Mouse (Mus musculus) hindbrain, embryonic 10.5 days (tissue): ENCODE data around the gene Ifi35. TPM values are rescaled to one million over a fixed set of nuclear protein-coding genes. Genes with fewer than 3 reads are reported as not detected.
"Not testable (repeated sequence)": the region's sequence is repeated elsewhere in the genome, so short reads cannot be mapped to it uniquely, and the experiment has no call there.

Experiments used
- DNase-seq: peaks from one replicate; pipeline ENCODE4 v3.0.0-alpha.2; 2017; ENCODE audit warnings: low spot score
- H3K27ac ChIP-seq: fragments of 300-500 bp; sonication (generic); 2 replicates; pipeline ENCODE4 v1.5.1; 2016; ENCODE audit warnings: mild to moderate bottlenecking, moderate library complexity
- H3K27me3 ChIP-seq: fragments of 300-500 bp; sonication (generic); 2 replicates; pipeline ENCODE4 v1.6.1; 2016; ENCODE audit warnings: mild to moderate bottlenecking; ENCODE audit not compliant: poor library complexity, insufficient read depth, severe bottlenecking
- H3K36me3 ChIP-seq: fragments of 300-500 bp; sonication (generic); 2 replicates; pipeline ENCODE4 v1.6.1; 2016; ENCODE audit warnings: mild to moderate bottlenecking, moderate library complexity
- H3K4me1 ChIP-seq: fragments of 300-500 bp; sonication (generic); replicated peaks from 2 replicates; pipeline ENCODE4 v1.6.1; 2016; ENCODE audit warnings: mild to moderate bottlenecking
- H3K4me3 ChIP-seq: fragments of 300-500 bp; sonication (generic); 2 replicates; pipeline ENCODE4 v1.5.1; 2016; ENCODE audit warnings: mild to moderate bottlenecking, moderate library complexity
- H3K9me3 ChIP-seq: fragments of 300-500 bp; sonication (generic); 2 replicates; pipeline ENCODE4 v1.6.1; 2016; ENCODE audit warnings: mild to moderate bottlenecking, moderate library complexity
- WGBS: fragments of 180-500 bp; shearing (Covaris S2); methylation state at CpG from one replicate; pipeline ENCODE4 v1.1.7; 2016; 5-methylcytosine and 5-hydroxymethylcytosine counted together
- polyA plus RNA-seq: library from polyadenylated mRNA; unstranded; fragments of >200 nt; fragmentation: Nextera tagmentation; extraction: Ambion mirVana; gene quantifications from 2 replicates; pipeline ENCODE4 v1.2.1, GENCODE M21; 2016

Ifi35 gene
- polyA plus RNA-seq, 1 experiment from 2014 or later = 3.5 TPM

GRCm38 (mm10) chr11:101433396-101433795 lies 14.8 kb upstream of the Ifi35 start:
- H3K27me3 ChIP-seq = no peaks in the 10 kb centered on the region
- H3K4me3 ChIP-seq = no peak overlapping the region
- H3K36me3 ChIP-seq = peaks cover 71% of the 10 kb centered on the region
- no peaks in the 10 kb centered on the region for H3K9me3 ChIP-seq
- no peak for DNase-seq
- H3K4me1 ChIP-seq = peaks cover 5% of the 10 kb centered on the region; the same call in 1 of the 2 replicates
- H3K27ac ChIP-seq = no peak overlapping the region
- 94% methylated on average over 13 of the region's 13 CpGs for WGBS

GRCm38 (mm10) chr11:101435831-101436230 lies 12.4 kb upstream of the Ifi35 start:
- H3K27me3 ChIP-seq = no peaks in the 10 kb centered on the region
- no peaks in the 10 kb centered on the region for H3K9me3 ChIP-seq
- H3K4me1 ChIP-seq = peaks cover 5% of the 10 kb centered on the region; the same call in 1 of the 2 replicates
- H3K36me3 ChIP-seq = peaks cover 50% of the 10 kb centered on the region
- no peak overlapping the region for H3K27ac ChIP-seq
- WGBS = 87% methylated on average over 4 of the region's 4 CpGs
- H3K4me3 ChIP-seq = no peak overlapping the region
- DNase-seq = no peak

- Histone ChIP-seq H3K27ac (no peak overlapping the region), H3K4me1 (peaks cover 5% of the 10 kb centered on the region; the same call in 1 of the 2 replicates), H3K36me3 (peaks cover 39% of the 10 kb centered on the region), H3K9me3 (no peaks in the 10 kb centered on the region), H3K4me3 (no peak overlapping the region), H3K27me3 (no peaks in the 10 kb centered on the region)
- 63% methylated on average over 4 of the region's 4 CpGs for WGBS
- no peak for DNase-seq
Observed at GRCm38 (mm10) chr11:101436916-101437315, 11.3 kb upstream of the Ifi35 start.

GRCm38 (mm10) chr11:101438006-101438405 lies 10.2 kb upstream of the Ifi35 start:
- not testable (repeated sequence) for H3K4me3 ChIP-seq, H3K9me3 ChIP-seq, H3K27me3 ChIP-seq, H3K4me1 ChIP-seq, DNase-seq, H3K27ac ChIP-seq
- WGBS = 60% methylated on average over 3 of the region's 3 CpGs
- peaks cover 32% of the 10 kb centered on the region for H3K36me3 ChIP-seq

- not testable (repeated sequence) for H3K27me3 ChIP-seq, DNase-seq, H3K9me3 ChIP-seq
- 45% methylated on average over 15 of the region's 15 CpGs for WGBS
- peak overlapping the region; percentile 98 for H3K27ac ChIP-seq
- peak overlapping the region; percentile 92 for H3K4me3 ChIP-seq
- peaks cover 34% of the 10 kb centered on the region for H3K36me3 ChIP-seq
- peaks cover 25% of the 10 kb centered on the region for H3K4me1 ChIP-seq
Observed at GRCm38 (mm10) chr11:101441450-101442126, 6.6 kb upstream of the Ifi35 start.

GRCm38 (mm10) chr11:101442127-101442693 lies 6.0 kb upstream of the Ifi35 start, which contains the start of gene Rpl27:
Rpl27 (plus strand) TSS chr11:101442298.
- Histone ChIP-seq H3K27me3 (no peaks in the 10 kb centered on the region), H3K4me1 (peaks cover 21% of the 10 kb centered on the region), H3K9me3 (no peaks in the 10 kb centered on the region), H3K36me3 (peaks cover 37% of the 10 kb centered on the region), H3K27ac (peak within 1 kb of the TSS; percentile 98), H3K4me3 (peak within 1 kb of the TSS; percentile 92)
- peak; percentile 99 for DNase-seq
- under 1% methylated on average over 42 of the region's 42 CpGs for WGBS

- Histone ChIP-seq H3K4me3 (peak overlapping the region; percentile 92), H3K9me3 (no peaks in the 10 kb centered on the region), H3K27ac (peak overlapping the region; percentile 98), H3K36me3 (peaks cover 37% of the 10 kb centered on the region), H3K4me1 (peaks cover 20% of the 10 kb centered on the region), H3K27me3 (no peaks in the 10 kb centered on the region)
- DNase-seq = no peak
- WGBS = under 1% methylated on average over 14 of the region's 14 CpGs
Observed at GRCm38 (mm10) chr11:101442760-101443159, 5.4 kb upstream of the Ifi35 start.

- no peak overlapping the region for H3K27ac ChIP-seq
- no peaks in the 10 kb centered on the region for H3K27me3 ChIP-seq
- H3K36me3 ChIP-seq = peaks cover 37% of the 10 kb centered on the region
- H3K4me1 ChIP-seq = peaks cover 20% of the 10 kb centered on the region
- WGBS = 91% methylated on average over 1 of the region's 1 CpGs
- no peaks in the 10 kb centered on the region for H3K9me3 ChIP-seq
- DNase-seq = no peak
- no peak overlapping the region for H3K4me3 ChIP-seq
Observed at GRCm38 (mm10) chr11:101446319-101446718, 1.9 kb upstream of the Ifi35 start.

- WGBS = 93% methylated on average over 8 of the region's 8 CpGs
- H3K36me3 ChIP-seq = peaks cover 37% of the 10 kb centered on the region
- H3K4me3 ChIP-seq, H3K9me3 ChIP-seq, DNase-seq, H3K27ac ChIP-seq, H3K27me3 ChIP-seq: not testable (repeated sequence)
- H3K4me1 ChIP-seq = peaks cover 20% of the 10 kb centered on the region
Observed at GRCm38 (mm10) chr11:101446860-101447259, 1.3 kb upstream of the Ifi35 start.

- Histone ChIP-seq H3K27ac (peak overlapping the region; percentile 70; the same call in 1 of the 2 replicates), H3K36me3 (peaks cover 37% of the 10 kb centered on the region), H3K9me3 (no peaks in the 10 kb centered on the region), H3K27me3 (no peaks in the 10 kb centered on the region), H3K4me1 (peaks cover 20% of the 10 kb centered on the region), H3K4me3 (no peak overlapping the region)
- 89% methylated on average over 5 of the region's 5 CpGs for WGBS
- no peak for DNase-seq
Observed at GRCm38 (mm10) chr11:101447786-101448185, 421 bp upstream of the Ifi35 start.

GRCm38 (mm10) chr11:101448899-101449298 lies 692 bp downstream of the Ifi35 start:
- Histone ChIP-seq H3K27me3 (no peaks in the 10 kb centered on the region), H3K27ac (peak overlapping the region; percentile 70; the same call in 1 of the 2 replicates), H3K9me3 (no peaks in the 10 kb centered on the region), H3K36me3 (peaks cover 27% of the 10 kb centered on the region), H3K4me3 (peak overlapping the region; percentile 37; the same call in 1 of the 2 replicates), H3K4me1 (peaks cover 12% of the 10 kb centered on the region)
- WGBS = 88% methylated on average over 4 of the region's 4 CpGs
- DNase-seq = no peak

GRCm38 (mm10) chr11:101449596-101449995 lies 1.4 kb downstream of the Ifi35 start:
- peaks cover 10% of the 10 kb centered on the region for H3K4me1 ChIP-seq
- DNase-seq, H3K27me3 ChIP-seq, H3K27ac ChIP-seq, H3K4me3 ChIP-seq, H3K9me3 ChIP-seq: not testable (repeated sequence)
- H3K36me3 ChIP-seq = peaks cover 20% of the 10 kb centered on the region
- 87% methylated on average over 4 of the region's 4 CpGs for WGBS

GRCm38 (mm10) chr11:101450394-101450793 lies 2.2 kb downstream of the Ifi35 start:
- Histone ChIP-seq H3K9me3 (no peaks in the 10 kb centered on the region), H3K27me3 (no peaks in the 10 kb centered on the region), H3K4me3 (no peak overlapping the region), H3K27ac (no peak overlapping the region), H3K36me3 (peaks cover 12% of the 10 kb centered on the region), H3K4me1 (peaks cover 16% of the 10 kb centered on the region)
- WGBS = 81% methylated on average over 3 of the region's 3 CpGs
- no peak for DNase-seq
